Mouse (Mus musculus) MEL (cell line): ENCODE measurements around the gene Nelfcd. TPM values are rescaled to one million over a fixed set of nuclear protein-coding genes. Genes with fewer than 3 reads are reported as not detected.

ENCODE experiments used
- DNase-seq: peaks from one replicate; pipeline ENCODE4 v3.0.0; 2011; ENCODE audit warnings: low read depth, low spot score
- H3K27ac ChIP-seq: 2 replicates; pipeline ENCODE4 v1.5.1; 2012; ENCODE audit warnings: low read depth, mild to moderate bottlenecking, control low read depth, low read length, moderate library complexity; ENCODE audit not compliant: control insufficient read depth
- H3K27me3 ChIP-seq, 2 experiments: fragments of 150-350 bp in 1 of 2; sonication (generic) in 1 of 2; 2 replicates each; pipeline ENCODE4 v1.6.1; 2012; ENCODE audit warnings: low read length in 2 of 2, mild to moderate bottlenecking in 2 of 2, improper control_type of control experiment in 1 of 2, moderate library complexity in 1 of 2; ENCODE audit not compliant: insufficient read depth in 2 of 2, control insufficient read depth in 1 of 2
- H3K36me3 ChIP-seq, 2 experiments: 2 replicates each; pipeline ENCODE4 v1.6.1; 2012 to 2014; ENCODE audit warnings: low read length in 2 of 2, improper control_type of control experiment in 1 of 2, inconsistent platforms in 1 of 2, mild to moderate bottlenecking in 1 of 2; ENCODE audit not compliant: insufficient read depth in 2 of 2, control insufficient read depth in 1 of 2
- H3K4me1 ChIP-seq, 2 experiments: fragments of 150-350 bp in 1 of 2; sonication (generic) in 1 of 2; 2 replicates each; pipeline ENCODE4 v1.6.1; 2012; ENCODE audit warnings: low read length in 2 of 2, improper control_type of control experiment in 1 of 2, mild to moderate bottlenecking in 1 of 2; ENCODE audit not compliant: insufficient read depth in 2 of 2, control insufficient read depth in 1 of 2
- H3K4me3 ChIP-seq, 2 experiments: fragments of 150-350 bp in 1 of 2; sonication (generic) in 1 of 2; 2 replicates each; pipeline ENCODE4 v1.5.1; 2012; ENCODE audit warnings: low read depth in 2 of 2, low read length in 2 of 2, mild to moderate bottlenecking in 2 of 2, moderate library complexity in 2 of 2, control low read depth in 1 of 2, improper control_type of control experiment in 1 of 2; ENCODE audit not compliant: control insufficient read depth in 1 of 2, insufficient read depth in 1 of 2
- H3K79me2 ChIP-seq: 2 replicates; pipeline ENCODE4 v1.6.1; 2012; ENCODE audit warnings: mild to moderate bottlenecking, low read length, moderate library complexity; ENCODE audit not compliant: control insufficient read depth, poor library complexity, insufficient read depth
- H3K9ac ChIP-seq: 2 replicates; pipeline ENCODE4 v1.6.1; 2012; ENCODE audit warnings: low read depth, mild to moderate bottlenecking, control low read depth, low read length, moderate library complexity; ENCODE audit not compliant: control insufficient read depth, poor library complexity, severe bottlenecking
- H3K9me3 ChIP-seq: fragments of 150-350 bp; sonication (generic); replicated peaks from 2 replicates; pipeline ENCODE4 v1.6.1; 2012; ENCODE audit warnings: mild to moderate bottlenecking, low read length, improper control_type of control experiment, moderate library complexity; ENCODE audit not compliant: insufficient read depth
- BHLHE40 ChIP-seq: IDR thresholded peaks from 2 replicates; pipeline ENCODE4 v1.6.1; 2012; ENCODE audit warnings: low read depth, mild to moderate bottlenecking, inconsistent platforms, low read length, improper control_type of control experiment, borderline replicate concordance
- EP300 ChIP-seq, 2 experiments: IDR thresholded peaks; 2 replicates each; pipeline ENCODE4 v1.6.1; 2011; ENCODE audit warnings: improper control_type of control experiment in 2 of 2, low read length in 2 of 2, low read depth in 1 of 2, mild to moderate bottlenecking in 1 of 2
- JUND ChIP-seq: IDR thresholded peaks from 2 replicates; pipeline ENCODE4 v1.6.1; 2011; ENCODE audit warnings: low read depth, mild to moderate bottlenecking, improper control_type of control experiment, low read length
- KAT2A ChIP-seq: conservative IDR thresholded peaks from 2 replicates; pipeline ENCODE4 v1.6.1; 2012; ENCODE audit warnings: low read depth, low read length, improper control_type of control experiment, inconsistent platforms
- MAFK ChIP-seq: IDR thresholded peaks from 2 replicates; pipeline ENCODE4 v1.6.1; 2011; ENCODE audit warnings: low read depth, mild to moderate bottlenecking, low read length, improper control_type of control experiment, borderline replicate concordance
- MAX ChIP-seq: IDR thresholded peaks from 2 replicates; pipeline ENCODE4 v1.6.1; 2011; ENCODE audit warnings: low read length, improper control_type of control experiment
- MEF2A ChIP-seq: IDR thresholded peaks from 2 replicates; pipeline ENCODE4 v1.6.1; 2014; ENCODE audit warnings: low read depth, mild to moderate bottlenecking, inconsistent platforms, low read length, improper control_type of control experiment; ENCODE audit not compliant: poor library complexity, insufficient replicate concordance, severe bottlenecking; ENCODE audit errors: extremely low read depth
- NELFE ChIP-seq: IDR thresholded peaks from 2 replicates; pipeline ENCODE4 v1.6.1; 2011; ENCODE audit warnings: low read depth, low read length, improper control_type of control experiment
- NRF1 ChIP-seq: IDR thresholded peaks from 2 replicates; pipeline ENCODE4 v1.6.1; 2014; ENCODE audit warnings: low read depth, mild to moderate bottlenecking, inconsistent platforms, low read length, improper control_type of control experiment, moderate library complexity; ENCODE audit not compliant: poor library complexity, insufficient read depth, severe bottlenecking
- RAD21 ChIP-seq: IDR thresholded peaks from 2 replicates; pipeline ENCODE4 v1.6.1; 2011; ENCODE audit warnings: mild to moderate bottlenecking, low read depth, low read length, improper control_type of control experiment
- TBP ChIP-seq: IDR thresholded peaks from 2 replicates; pipeline ENCODE4 v1.8.0; 2011; ENCODE audit warnings: low read depth, low read length, improper control_type of control experiment
- ZC3H11A ChIP-seq: IDR thresholded peaks from 2 replicates; pipeline ENCODE4 v1.6.1; 2012; ENCODE audit warnings: low read depth, mild to moderate bottlenecking, inconsistent platforms, low read length, improper control_type of control experiment
- ZMIZ1 ChIP-seq: IDR thresholded peaks from 2 replicates; pipeline ENCODE4 v1.6.1; 2012; ENCODE audit warnings: low read depth, mild to moderate bottlenecking, inconsistent platforms, low read length, improper control_type of control experiment, moderate library complexity
- polyA plus RNA-seq, 2 experiments: library from polyadenylated mRNA; stranded (reverse) in 1 of 2; unstranded in 1 of 2; fragments of >175 nt in 1 of 2; fragments of >200 nt in 1 of 2; gene quantifications; 2 replicates each; pipeline versions ENCODE4 v1.2.1 to v1.2.4; 2012; ENCODE audit warnings: low replicate concordance in 2 of 2, low read depth in 1 of 2; ENCODE audit not compliant: insufficient read length in 2 of 2, insufficient read depth in 1 of 2, missing spikeins in 1 of 2
- total RNA-seq: library from RNA; depleted of rRNA; stranded (reverse); fragments of 300-350 nt; gene quantifications from 2 replicates; pipeline ENCODE4 v1.2.3, GENCODE M21; 2012; rRNA removed

The Nelfcd gene
- total and polyA plus RNA-seq, 3 experiments = 46.8 to 89.0 (median 74.8) TPM

- TF ChIP-seq NELFE (peak; percentile 75), NRF1 (peak; percentile 100)
These were observed 57.4 kb downstream of the Nelfcd start, which contains the start of gene Prelid3b (continued) for GRCm38 (mm10) chr2:174472818-174473549.

GRCm38 (mm10) chr2:174473550-174473927 is 57.9 kb downstream of the Nelfcd start:
- Histone ChIP-seq H3K79me2 (peaks cover 37% of the 10 kb centered on the region), H3K27me3 (no peaks in the 10 kb centered on the region), H3K4me1 (peaks cover 12 to 34% of the 10 kb centered on the region in 2 experiments), H3K36me3 (peaks cover 0 to 36% of the 10 kb centered on the region in 2 experiments; a peak in 2 of 4 replicates), H3K27ac (peak overlapping the region; percentile 85), H3K9ac (peak overlapping the region; percentile 62), H3K9me3 (no peaks in the 10 kb centered on the region), H3K4me3 (peak overlapping the region; percentile 41 to 52)
- TF ChIP-seq NELFE = no peak
- TF ChIP-seq MAX = 0 out of 2 replicates have a peak, but pooled peaks have one; percentile 11
- TF ChIP-seq KAT2A = no peak
- no peak for TF ChIP-seq TBP
- TF ChIP-seq MEF2A = no peak
- no peak for TF ChIP-seq JUND
- no peak for TF ChIP-seq MAFK
- no peak for TF ChIP-seq RAD21
- 0 out of 4 replicates have a peak, but pooled peaks of 1 of the 2 experiments have one; percentile 4 for TF ChIP-seq EP300 (IDR thresholded peaks at IDR 0.05; ENCODE audit: low read depth in 1 of 2, low read length in 2 of 2)
- no peak for TF ChIP-seq ZMIZ1
- no peak for TF ChIP-seq ZC3H11A
- peak; percentile 50; the same call in 1 of the 2 replicates for TF ChIP-seq BHLHE40
- no peak for DNase-seq

Other genes with a start within 250 kb of the Nelfcd start
- 255 and 273 TPM in 2 replicates for gene Gnas, start 131.5 kb upstream of the Nelfcd start, total RNA-seq
- gene Gnas, start 131.5 kb upstream of the Nelfcd start, polyA plus RNA-seq = 100 to 1,000 TPM; 383 to 447 TPM
- 26.9 and 34.2 TPM in 2 replicates for gene Gm20721, start 69.1 kb upstream of the Nelfcd start, total RNA-seq
- gene Gm20721, start 69.1 kb upstream of the Nelfcd start, polyA plus RNA-seq = 100 to 1,000 TPM in 1 of 2 experiments, not detected in 1; 171 TPM
- gene Ctsz, start 23.2 kb downstream of the Nelfcd start, total RNA-seq = 113 and 118 TPM in 2 replicates
- 10 to 100 TPM in 1 of 2 experiments, not detected in 1; 93.7 TPM for gene Ctsz, start 23.2 kb downstream of the Nelfcd start, polyA plus RNA-seq
- 3.1 and 3.5 TPM in 2 replicates for gene Tubb1, start 34.9 kb downstream of the Nelfcd start, total RNA-seq
- gene Tubb1, start 34.9 kb downstream of the Nelfcd start, polyA plus RNA-seq = 1 to 10 TPM in 1 of 2 experiments, not detected in 1; 2.6 TPM
- 521 and 561 TPM in 2 replicates for gene Atp5e, start 48.3 kb downstream of the Nelfcd start, total RNA-seq
- 100 to 1,000 TPM in 1 of 2 experiments, not detected in 1; 225 TPM for gene Atp5e, start 48.3 kb downstream of the Nelfcd start, polyA plus RNA-seq
- gene Prelid3b, start 57.3 kb downstream of the Nelfcd start, total RNA-seq = 137 and 142 TPM in 2 replicates
- 100 to 1,000 TPM; 189 to 210 TPM for gene Prelid3b, start 57.3 kb downstream of the Nelfcd start, polyA plus RNA-seq
- gene Zfp831, start 227.7 kb downstream of the Nelfcd start, total RNA-seq = 1.4 and 2.3 TPM in 2 replicates
- 1 to 10 TPM in 1 of 2 experiments, not detected in 1; 4.1 TPM for gene Zfp831, start 227.7 kb downstream of the Nelfcd start, polyA plus RNA-seq